Mouse (Mus musculus) brain, embryonic 14.5 days (tissue): ENCODE data around the gene Prph2. TPM values are rescaled to one million over a fixed set of nuclear protein-coding genes. Genes with fewer than 3 reads are reported as not detected.

ENCODE experiments used
- DNase-seq: peaks from one replicate; pipeline ENCODE4 v3.0.0-alpha.2; 2011; ENCODE audit warnings: low read depth
- CTCF ChIP-seq: fragments of 200-500 bp; IDR thresholded peaks from 2 replicates; pipeline ENCODE4 v1.5.1; 2012; ENCODE audit warnings: inconsistent platforms, mild to moderate bottlenecking, moderate library complexity, borderline replicate concordance; ENCODE audit not compliant: insufficient read depth, insufficient read length; ENCODE audit errors: extremely low read depth
- POLR2A ChIP-seq: fragments of 200-500 bp; IDR thresholded peaks from 2 replicates; pipeline ENCODE4 v1.6.1; 2012; ENCODE audit warnings: mild to moderate bottlenecking, inconsistent platforms, borderline replicate concordance; ENCODE audit not compliant: poor library complexity, insufficient read depth, insufficient read length, severe bottlenecking; ENCODE audit errors: extremely low read depth
- polyA plus RNA-seq: library from polyadenylated mRNA; depleted of rRNA; stranded (reverse); fragments of >200 nt; gene quantifications from 2 replicates; pipeline ENCODE4 v1.2.3, GENCODE M21; 2012; rRNA removed

Prph2 gene
- 0.03 TPM in 1 of 2 replicates, not detected in the other for polyA plus RNA-seq

- DNase-seq: no peak
These were observed at the start of gene Prph2 for GRCm38 (mm10) chr17:46910186-46910585. Gene Prph2, plus strand, starts transcription at chr17:46910459.

GRCm38 (mm10) chr17:46864566-46865195 lies 45.6 kb upstream of the Prph2 start:
- TF ChIP-seq POLR2A: no peak
- TF ChIP-seq CTCF: no peak
- no peak for DNase-seq

More at GRCm38 (mm10) chr17:46910186-46910585, at the start of gene Prph2:
- no peak for TF ChIP-seq CTCF

- TF ChIP-seq CTCF (no peak), POLR2A (no peak)
These were observed 43.4 kb upstream of the Prph2 start for GRCm38 (mm10) chr17:46866836-46867235.

GRCm38 (mm10) chr17:46870204-46870798 lies 40.0 kb upstream of the Prph2 start:
- no peak for DNase-seq
- TF ChIP-seq CTCF (no peak), POLR2A (no peak)

More at GRCm38 (mm10) chr17:46866836-46867235, 43.4 kb upstream of the Prph2 start:
- DNase-seq: no peak

- no peak for TF ChIP-seq POLR2A
- TF ChIP-seq CTCF: no peak
- no peak for DNase-seq
These were observed 39.3 kb upstream of the Prph2 start for GRCm38 (mm10) chr17:46870913-46871312.

GRCm38 (mm10) chr17:46872806-46873205 lies 37.5 kb upstream of the Prph2 start:
- no peak for DNase-seq
- TF ChIP-seq POLR2A (no peak), CTCF (no peak)

- no peak for DNase-seq
- TF ChIP-seq CTCF (no peak), POLR2A (no peak)
These were observed 36.1 kb upstream of the Prph2 start for GRCm38 (mm10) chr17:46874133-46874532.

GRCm38 (mm10) chr17:46875626-46876025 lies 34.6 kb upstream of the Prph2 start:
- no peak for TF ChIP-seq POLR2A
- TF ChIP-seq CTCF: peak; percentile 4; the same call in 1 of the 2 replicates

GRCm38 (mm10) chr17:46876371-46876950 lies 33.8 kb upstream of the Prph2 start:
- TF ChIP-seq CTCF: no peak
- TF ChIP-seq POLR2A: no peak
- no peak for DNase-seq

More at GRCm38 (mm10) chr17:46875626-46876025, 34.6 kb upstream of the Prph2 start:
- DNase-seq: no peak

- TF ChIP-seq CTCF (no peak), POLR2A (no peak)
- DNase-seq: no peak
These were observed 33.2 kb upstream of the Prph2 start for GRCm38 (mm10) chr17:46877061-46877460.

GRCm38 (mm10) chr17:46879841-46880311 lies 30.4 kb upstream of the Prph2 start:
- TF ChIP-seq POLR2A: no peak
- TF ChIP-seq CTCF: no peak
- peak; percentile 53 for DNase-seq
